Mouse (Mus musculus): Measurements from ENCODE around the gene Pank4. TPM values are rescaled to one million over a fixed set of nuclear protein-coding genes. Genes with fewer than 3 reads are reported as not detected.
A peak's percentile ranks its signal among the peaks of the same experiment; 100 is the strongest.

The Pank4 gene
- polyA plus RNA-seq, 1 experiment from 2014 or later: 48.3 TPM

GRCm38 (mm10) chr4:154946319-154946718 is 17.6 kb upstream of the Pank4 start:
- H3K4me1 ChIP-seq: peaks cover 25% of the 10 kb centered on the region
- H3K9ac ChIP-seq: peak overlapping the region; percentile 57
- peaks cover 30% of the 10 kb centered on the region for H3K27me3 ChIP-seq
- H3K36me3 ChIP-seq: no peaks in the 10 kb centered on the region
- H3K4me3 ChIP-seq: peak overlapping the region; percentile 35
- no peaks in the 10 kb centered on the region for H3K9me3 ChIP-seq
- 3% methylated on average over 8 of the region's 8 CpGs for WGBS
- peak overlapping the region; percentile 64 for H3K4me2 ChIP-seq
- ATAC-seq (ENCODE audit: insufficient number of reproducible peaks, insufficient read depth, low FRiP score, low TSS enrichment, low read depth): peak; percentile 82
- no peak overlapping the region for H3K27ac ChIP-seq

GRCm38 (mm10) chr4:154948066-154948939 is 15.6 kb upstream of the Pank4 start:
- H3K9ac ChIP-seq: peak overlapping the region; percentile 40; the same call in 1 of the 2 replicates
- peaks cover 50% of the 10 kb centered on the region for H3K27me3 ChIP-seq
- H3K4me2 ChIP-seq: no peak overlapping the region
- 50% methylated on average over 14 of the region's 14 CpGs for WGBS
- no peak for ATAC-seq (ENCODE audit: insufficient number of reproducible peaks, insufficient read depth, low FRiP score, low TSS enrichment, low read depth)
- peaks cover 32% of the 10 kb centered on the region for H3K4me1 ChIP-seq
- H3K4me3 ChIP-seq: no peak overlapping the region
- H3K36me3 ChIP-seq: no peaks in the 10 kb centered on the region
- no peaks in the 10 kb centered on the region for H3K9me3 ChIP-seq
- no peak overlapping the region for H3K27ac ChIP-seq

GRCm38 (mm10) chr4:154948940-154949588 is 14.9 kb upstream of the Pank4 start:
- H3K4me3 ChIP-seq: no peak overlapping the region
- H3K9ac ChIP-seq: peak overlapping the region; percentile 52; the same call in 1 of the 2 replicates
- H3K36me3 ChIP-seq: no peaks in the 10 kb centered on the region
- H3K27ac ChIP-seq: no peak overlapping the region
- no peak for ATAC-seq (ENCODE audit: insufficient number of reproducible peaks, insufficient read depth, low FRiP score, low TSS enrichment, low read depth)
- no peaks in the 10 kb centered on the region for H3K9me3 ChIP-seq
- H3K4me1 ChIP-seq: peaks cover 32% of the 10 kb centered on the region
- H3K4me2 ChIP-seq: peak overlapping the region; percentile 41
- 61% methylated on average over 6 of the region's 6 CpGs for WGBS
- peaks cover 58% of the 10 kb centered on the region for H3K27me3 ChIP-seq

- 0 out of 2 replicates have a peak overlapping the region, but pooled peaks have one; percentile 52 for H3K9ac ChIP-seq
- peaks cover 32% of the 10 kb centered on the region for H3K4me1 ChIP-seq
- H3K4me3 ChIP-seq: peak overlapping the region; percentile 16; the same call in 1 of the 2 replicates
- H3K27me3 ChIP-seq: peaks cover 63% of the 10 kb centered on the region
- no peaks in the 10 kb centered on the region for H3K9me3 ChIP-seq
- WGBS: 8% methylated on average over 16 of the region's 16 CpGs
- no peaks in the 10 kb centered on the region for H3K36me3 ChIP-seq
- no peak overlapping the region for H3K27ac ChIP-seq
- peak overlapping the region; percentile 41 for H3K4me2 ChIP-seq
- ATAC-seq (ENCODE audit: insufficient number of reproducible peaks, insufficient read depth, low FRiP score, low TSS enrichment, low read depth): no peak
Observed at GRCm38 (mm10) chr4:154949589-154949982, 14.3 kb upstream of the Pank4 start.

GRCm38 (mm10) chr4:154952461-154953241 is 11.3 kb upstream of the Pank4 start:
- 0 out of 2 replicates have a peak overlapping the region, but pooled peaks have one; percentile 7 for H3K9ac ChIP-seq
- peaks cover 91% of the 10 kb centered on the region for H3K27me3 ChIP-seq
- no peaks in the 10 kb centered on the region for H3K9me3 ChIP-seq
- 2% methylated on average over 26 of the region's 26 CpGs for WGBS
- no peaks in the 10 kb centered on the region for H3K36me3 ChIP-seq
- H3K4me1 ChIP-seq: peaks cover 26% of the 10 kb centered on the region
- H3K4me2 ChIP-seq: peak overlapping the region; percentile 26; the same call in 1 of the 2 replicates
- no peak for ATAC-seq (ENCODE audit: insufficient number of reproducible peaks, insufficient read depth, low FRiP score, low TSS enrichment, low read depth)
- no peak overlapping the region for H3K4me3 ChIP-seq
- no peak overlapping the region for H3K27ac ChIP-seq

GRCm38 (mm10) chr4:154956604-154957003 is 7.3 kb upstream of the Pank4 start:
- H3K4me3 ChIP-seq: no peak overlapping the region
- no peak overlapping the region for H3K4me2 ChIP-seq
- no peak for ATAC-seq (ENCODE audit: insufficient number of reproducible peaks, insufficient read depth, low FRiP score, low TSS enrichment, low read depth)
- H3K36me3 ChIP-seq: no peaks in the 10 kb centered on the region
- H3K4me1 ChIP-seq: peaks cover 41% of the 10 kb centered on the region
- H3K27me3 ChIP-seq: peaks cover 97% of the 10 kb centered on the region
- no peak overlapping the region for H3K9ac ChIP-seq
- WGBS: 38% methylated on average over 9 of the region's 9 CpGs
- H3K9me3 ChIP-seq: no peaks in the 10 kb centered on the region
- H3K27ac ChIP-seq: no peak overlapping the region

GRCm38 (mm10) chr4:154957289-154957993 is 6.5 kb upstream of the Pank4 start:
- Histone ChIP-seq H3K9ac (no peak overlapping the region; the same call in 1 of the 2 replicates), H3K27me3 (peaks cover 97% of the 10 kb centered on the region), H3K27ac (no peak overlapping the region), H3K9me3 (no peaks in the 10 kb centered on the region), H3K4me2 (peak overlapping the region; percentile 55), H3K4me3 (no peak overlapping the region), H3K4me1 (peaks cover 47% of the 10 kb centered on the region), H3K36me3 (no peaks in the 10 kb centered on the region)
- WGBS: 52% methylated on average over 13 of the region's 13 CpGs
- ATAC-seq (ENCODE audit: insufficient number of reproducible peaks, insufficient read depth, low FRiP score, low TSS enrichment, low read depth): no peak

- H3K27me3 ChIP-seq: peaks cover 97% of the 10 kb centered on the region
- ATAC-seq (ENCODE audit: insufficient number of reproducible peaks, insufficient read depth, low FRiP score, low TSS enrichment, low read depth): 0 out of 2 replicates have a peak, but pooled peaks have one; percentile 22
- 2% methylated on average over 15 of the region's 15 CpGs for WGBS
Observed at GRCm38 (mm10) chr4:154958171-154958570, 5.8 kb upstream of the Pank4 start.

GRCm38 (mm10) chr4:154958621-154959020 is 5.3 kb upstream of the Pank4 start:
- Histone ChIP-seq H3K4me2 (peak overlapping the region; percentile 55), H3K9ac (no peak overlapping the region), H3K27me3 (peaks cover 95% of the 10 kb centered on the region), H3K4me3 (peak overlapping the region; percentile 20; the same call in 1 of the 2 replicates), H3K4me1 (peaks cover 52% of the 10 kb centered on the region), H3K9me3 (no peaks in the 10 kb centered on the region), H3K36me3 (no peaks in the 10 kb centered on the region), H3K27ac (no peak overlapping the region)
- ATAC-seq (ENCODE audit: insufficient number of reproducible peaks, insufficient read depth, low FRiP score, low TSS enrichment, low read depth): no peak
- WGBS: 18% methylated on average over 8 of the region's 8 CpGs

More at GRCm38 (mm10) chr4:154958171-154958570, 5.8 kb upstream of the Pank4 start:
- no peak overlapping the region for H3K27ac ChIP-seq
- no peaks in the 10 kb centered on the region for H3K36me3 ChIP-seq
- H3K9me3 ChIP-seq: no peaks in the 10 kb centered on the region
- H3K4me3 ChIP-seq: peak overlapping the region; percentile 20
- H3K4me2 ChIP-seq: peak overlapping the region; percentile 55
- peak overlapping the region; percentile 40 for H3K9ac ChIP-seq
- peaks cover 47% of the 10 kb centered on the region for H3K4me1 ChIP-seq

GRCm38 (mm10) chr4:154960021-154960689 is 3.8 kb upstream of the Pank4 start:
- no peak for ATAC-seq (ENCODE audit: insufficient number of reproducible peaks, insufficient read depth, low FRiP score, low TSS enrichment, low read depth)
- peak overlapping the region; percentile 83 for H3K4me2 ChIP-seq
- peaks cover 55% of the 10 kb centered on the region for H3K4me1 ChIP-seq
- WGBS: 24% methylated on average over 20 of the region's 20 CpGs
- H3K4me3 ChIP-seq: peak overlapping the region; percentile 49
- H3K27ac ChIP-seq: no peak overlapping the region
- H3K36me3 ChIP-seq: no peaks in the 10 kb centered on the region
- peaks cover 80% of the 10 kb centered on the region for H3K27me3 ChIP-seq
- H3K9ac ChIP-seq: peak overlapping the region; percentile 66
- H3K9me3 ChIP-seq: no peaks in the 10 kb centered on the region
